Mouse (Mus musculus) spleen, adult 12 weeks (tissue): ENCODE measurements around the gene Uspl1.

Experiments
- DNase-seq: peaks from one replicate; pipeline ENCODE4 v3.0.0; 2022; ENCODE audit warnings: low spot score

Uspl1 gene

DNA sequence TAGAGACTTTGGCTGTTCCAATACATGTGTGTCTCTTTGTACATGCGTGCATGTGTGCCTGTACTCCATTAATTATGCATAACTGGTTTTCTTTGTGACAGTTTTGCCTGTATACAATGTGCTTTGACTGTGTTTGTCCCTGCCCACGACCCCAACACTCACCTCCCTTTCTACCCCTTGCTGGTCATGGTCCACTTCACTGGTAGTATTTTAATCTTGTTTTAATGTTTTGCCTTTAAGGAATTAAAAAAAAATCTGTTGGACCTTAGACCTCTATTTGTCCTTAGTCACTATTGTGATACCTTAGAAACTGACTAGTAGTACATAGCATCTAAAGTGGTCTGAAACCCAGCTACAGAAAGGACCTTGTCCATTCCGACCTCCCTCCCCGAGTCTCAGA is 26.9 kb downstream of the Uspl1 start:
- DNase-seq, result no peak

- DNase-seq, result no peak
Observed at GRCm38 (mm10) chr5:149212806-149213205, 28.7 kb downstream of the Uspl1 start.

GRCm38 (mm10) chr5:149215540-149215939 is 31.4 kb downstream of the Uspl1 start:
- no peak for DNase-seq

- no peak for DNase-seq
Observed at GRCm38 (mm10) chr5:149217524-149218357, 33.6 kb downstream of the Uspl1 start.

DNA sequence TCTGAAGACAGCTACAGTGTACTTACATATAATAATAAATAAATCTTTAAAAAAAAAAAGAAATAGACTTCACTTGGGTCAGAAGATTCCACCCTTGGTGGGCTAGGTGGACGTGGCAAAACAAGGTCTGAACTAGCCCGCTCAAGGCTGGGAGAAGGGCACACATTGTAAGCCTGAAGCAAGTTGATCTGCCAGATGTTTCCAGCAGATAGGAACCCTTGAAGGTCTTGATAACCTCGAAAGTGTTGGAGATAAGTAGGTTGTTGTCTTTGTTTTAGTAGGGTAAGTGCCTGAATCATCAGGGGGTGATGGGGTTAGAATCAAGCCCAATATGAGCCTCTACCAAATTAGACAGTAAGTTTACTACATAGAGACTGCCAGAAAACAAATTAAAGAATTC is 35.3 kb downstream of the Uspl1 start:
- no peak for DNase-seq

- DNase-seq, result no peak
Observed at GRCm38 (mm10) chr5:149221355-149221754, 37.2 kb downstream of the Uspl1 start.

GRCm38 (mm10) chr5:149224666-149225065 is 40.5 kb downstream of the Uspl1 start:
- DNase-seq, result no peak

- DNase-seq, result peak; percentile 94
Observed at GRCm38 (mm10) chr5:149228700-149229618, 44.8 kb downstream of the Uspl1 start.

- DNase-seq, result no peak
Observed at GRCm38 (mm10) chr5:149229619-149230339, 45.6 kb downstream of the Uspl1 start.

- DNase-seq, result no peak
Observed at GRCm38 (mm10) chr5:149235002-149235401, 50.9 kb downstream of the Uspl1 start.

DNA sequence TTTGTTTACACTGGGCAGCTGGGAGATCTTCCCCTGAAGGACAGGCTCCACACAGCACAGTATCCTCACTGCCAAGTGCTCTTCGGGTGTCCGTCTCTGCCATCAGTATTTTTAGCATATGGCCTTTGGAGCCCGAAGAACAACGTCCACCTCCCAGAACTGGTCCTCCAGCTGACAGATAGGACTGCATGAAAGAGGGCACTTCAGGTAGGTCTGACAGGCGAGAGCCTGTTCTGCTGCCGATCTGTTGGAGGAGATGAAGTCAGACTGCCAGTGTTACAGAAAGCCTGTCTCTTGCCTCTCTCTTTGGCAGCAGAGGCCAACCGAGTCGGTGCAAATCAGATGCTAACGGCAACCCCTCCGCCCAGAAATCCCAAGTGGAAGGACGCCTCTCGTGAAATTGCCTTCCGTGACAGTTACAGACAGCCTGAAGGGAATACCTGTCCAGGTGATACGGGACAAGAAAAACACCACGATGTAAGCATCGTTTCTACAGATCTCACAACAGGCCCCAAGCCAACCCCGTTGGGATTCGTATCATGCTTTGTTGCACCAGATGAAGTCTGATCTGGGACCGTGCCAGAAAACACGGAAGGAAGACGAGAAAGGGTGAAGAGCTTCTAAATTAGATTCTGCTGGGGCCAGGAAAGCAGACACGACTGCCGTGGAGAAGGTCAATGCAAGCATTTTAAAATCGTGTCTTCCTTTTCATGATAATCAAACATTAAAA is 53.2 kb downstream of the Uspl1 start:
- no peak for DNase-seq

- no peak for DNase-seq
Observed at GRCm38 (mm10) chr5:149242467-149242866, 58.3 kb downstream of the Uspl1 start.

DNA sequence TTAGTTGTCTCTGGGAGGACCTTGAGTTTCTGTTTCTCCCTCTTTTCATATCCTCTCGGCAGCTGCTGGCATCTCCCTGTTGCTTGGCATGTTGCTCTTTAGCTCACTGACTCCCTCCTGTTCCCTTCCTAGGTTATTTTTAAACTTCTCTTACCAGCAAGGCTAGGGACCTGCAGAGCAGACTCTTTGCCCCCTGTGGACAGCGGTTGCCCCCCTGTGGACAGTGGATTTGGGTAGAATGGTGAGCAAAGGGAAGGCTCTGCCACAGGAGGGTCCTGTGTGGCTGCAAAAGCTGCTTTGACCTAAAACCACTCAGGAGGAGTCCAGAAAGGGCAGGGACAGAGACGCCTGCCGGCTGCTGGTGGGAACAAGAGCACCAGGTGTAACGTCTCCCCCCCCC is 58.9 kb downstream of the Uspl1 start:
- DNase-seq, result no peak

GRCm38 (mm10) chr5:149245391-149245964 is 61.3 kb downstream of the Uspl1 start:
- no peak for DNase-seq

- peak; percentile 71 for DNase-seq
Observed at GRCm38 (mm10) chr5:149245965-149246470, 61.9 kb downstream of the Uspl1 start.

DNA sequence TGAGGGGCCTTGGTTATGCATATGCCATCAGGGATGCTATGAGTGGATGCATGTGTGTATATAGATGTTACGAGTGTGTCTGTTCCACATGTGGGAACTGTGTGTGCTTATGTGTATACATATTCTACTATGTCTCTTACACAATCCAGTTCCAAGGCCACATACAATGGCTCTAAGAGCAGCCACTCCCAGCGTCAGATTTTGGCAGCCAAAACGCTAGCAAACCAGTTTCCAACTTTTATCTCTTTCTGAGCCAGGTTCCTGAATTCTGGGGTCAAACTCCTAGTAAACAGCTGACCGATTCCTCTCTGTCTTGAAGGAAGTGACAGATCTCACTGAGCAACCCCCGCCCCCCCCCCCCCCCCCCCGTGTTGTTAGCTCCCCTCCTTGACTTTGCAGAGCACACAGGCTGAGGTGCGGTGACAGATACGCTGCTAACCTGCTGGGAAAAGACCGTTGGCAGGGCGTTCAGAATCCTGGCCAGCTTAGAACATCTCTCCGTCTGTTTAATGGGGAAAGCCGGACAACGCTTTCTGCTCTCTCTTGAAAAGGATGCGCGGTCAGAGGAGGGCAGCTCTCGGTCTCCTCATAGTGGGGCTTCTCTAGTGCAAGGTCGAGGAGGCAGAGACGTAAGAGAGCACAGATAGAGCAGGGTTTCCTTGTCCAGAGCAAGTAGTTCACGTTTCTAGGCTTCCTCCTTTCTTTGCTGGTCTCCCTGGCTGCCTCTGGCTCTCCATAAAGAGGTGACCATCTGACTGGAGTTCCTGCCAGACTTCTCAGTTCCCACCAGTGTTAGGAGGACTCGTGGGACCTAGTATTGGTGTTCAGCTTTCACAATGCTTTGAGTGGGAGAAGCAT is 63.1 kb downstream of the Uspl1 start:
- no peak for DNase-seq

GRCm38 (mm10) chr5:149252303-149252702 is 68.2 kb downstream of the Uspl1 start:
- DNase-seq, result no peak

DNA sequence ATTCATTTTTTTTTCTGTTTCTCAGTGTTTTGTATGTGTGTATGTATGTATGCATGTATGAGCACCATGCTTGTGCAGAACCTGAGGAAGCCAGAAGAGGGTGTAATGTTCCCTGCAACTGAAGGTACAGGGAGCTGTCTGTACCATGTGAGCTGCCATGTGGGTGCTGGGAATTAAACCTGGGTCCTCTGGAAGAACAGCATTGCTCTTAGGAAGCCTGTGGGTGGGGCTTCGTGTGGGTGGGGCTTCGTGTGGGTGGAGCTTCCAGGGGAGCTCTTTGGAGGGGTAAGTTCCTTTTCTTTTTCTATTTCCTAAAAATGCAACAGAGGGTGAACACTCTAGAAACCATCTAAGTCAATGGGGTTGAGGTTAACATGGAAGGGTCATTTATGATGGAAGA is 69.3 kb downstream of the Uspl1 start:
- no peak for DNase-seq

- DNase-seq, result no peak
Observed at GRCm38 (mm10) chr5:149255522-149255921, 71.4 kb downstream of the Uspl1 start.
